ENCODE assay signal across 32 mouse cellular contexts in the genomic region with DNA sequence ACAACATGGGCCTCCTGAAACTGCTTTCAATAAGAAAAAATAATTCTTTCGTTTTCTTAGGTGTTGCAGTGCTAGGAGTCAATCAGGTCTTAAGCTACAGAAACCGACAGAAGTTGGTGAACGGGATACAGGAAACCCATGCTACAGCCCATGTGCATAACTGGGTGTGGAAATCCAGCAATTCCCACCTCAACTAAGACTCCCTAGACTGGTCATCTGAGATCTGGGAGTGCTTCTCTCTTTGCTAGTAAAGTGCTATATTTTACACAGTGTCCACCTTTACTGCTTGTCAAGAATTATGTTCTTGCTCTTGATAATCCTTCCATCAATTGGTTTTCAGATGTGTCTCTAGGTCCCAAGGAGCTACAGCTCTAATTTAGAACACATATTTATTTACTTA.
"Had no signal": no experiment of that assay in that cellular context is flagged by ENCODE, and none has a peak within 500 bp of the region (broad histone marks: within the 10 kb centered on the region; RNA-seq: fewer than 3 reads in every experiment).

No protein-coding gene starts in this region.

- H3K9me3 ChIP-seq: limb, embryonic 10.5 days; limb, embryonic 12.5 days; limb, embryonic 13.5 days; limb, embryonic 15.5 days; liver, embryonic 12.5 days; liver, embryonic 13.5 days; liver, embryonic 15.5 days; lung, embryonic 15.5 days; megakaryocyte, embryonic 14.5 days; midbrain, embryonic 10.5 days; midbrain, embryonic 12.5 days; midbrain, embryonic 13.5 days; midbrain, embryonic 15.5 days; neural tube, embryonic 12.5 days had no signal

- H3K36me3 ChIP-seq: limb, embryonic 10.5 days; limb, embryonic 12.5 days; limb, embryonic 13.5 days; limb, embryonic 15.5 days; liver, embryonic 12.5 days; liver, embryonic 13.5 days; liver, embryonic 15.5 days; lung, embryonic 15.5 days; midbrain, embryonic 10.5 days; midbrain, embryonic 12.5 days; midbrain, embryonic 13.5 days; midbrain, embryonic 15.5 days; neural tube, embryonic 12.5 days had no signal

- H3K4me3 ChIP-seq: limb, embryonic 10.5 days; limb, embryonic 12.5 days; limb, embryonic 13.5 days; limb, embryonic 15.5 days; liver, embryonic 12.5 days; liver, embryonic 13.5 days; liver, embryonic 15.5 days; lung, embryonic 15.5 days; megakaryocyte, embryonic 14.5 days; midbrain, embryonic 10.5 days; midbrain, embryonic 12.5 days; midbrain, embryonic 13.5 days; midbrain, embryonic 15.5 days; myocyte; neural tube, embryonic 12.5 days had no signal

- ATAC-seq: liver, embryonic 12.5 days; liver, postnatal 0 days; lung, postnatal 0 days; midbrain, embryonic 13.5 days; midbrain, embryonic 15.5 days; midbrain, embryonic 16.5 days had no signal

- H3K27ac ChIP-seq: limb, embryonic 10.5 days; limb, embryonic 12.5 days; limb, embryonic 13.5 days; limb, embryonic 15.5 days; liver, embryonic 12.5 days; liver, embryonic 13.5 days; liver, embryonic 14.5 days; liver, embryonic 15.5 days; lung, embryonic 15.5 days; macrophage; midbrain, embryonic 10.5 days; midbrain, embryonic 12.5 days; midbrain, embryonic 13.5 days; midbrain, embryonic 15.5 days; neural tube, embryonic 12.5 days had no signal

- H3K4me2 ChIP-seq: limb, embryonic 12.5 days; limb, embryonic 13.5 days; limb, embryonic 15.5 days; liver, embryonic 11.5 days; liver, embryonic 12.5 days; liver, embryonic 13.5 days; liver, embryonic 15.5 days; lung, embryonic 14.5 days; lung, embryonic 15.5 days; midbrain, embryonic 11.5 days; midbrain, embryonic 12.5 days; midbrain, embryonic 13.5 days; midbrain, embryonic 15.5 days; neural tube, embryonic 12.5 days had no signal

- H3K9ac ChIP-seq: limb, embryonic 12.5 days; limb, embryonic 13.5 days; limb, embryonic 15.5 days; liver, embryonic 12.5 days; liver, embryonic 13.5 days; liver, embryonic 14.5 days; liver, embryonic 15.5 days; liver, postnatal 0 days; lung, embryonic 14.5 days; lung, embryonic 15.5 days; midbrain, embryonic 12.5 days; midbrain, embryonic 13.5 days; midbrain, embryonic 15.5 days; neural tube, embryonic 12.5 days had no signal

- H3K4me1 ChIP-seq: limb, embryonic 10.5 days; limb, embryonic 15.5 days; liver, embryonic 12.5 days; liver, embryonic 13.5 days; liver, embryonic 15.5 days; lung, embryonic 15.5 days; midbrain, embryonic 10.5 days; midbrain, embryonic 15.5 days; neural tube, embryonic 12.5 days had no signal

- H3K27me3 ChIP-seq: limb, embryonic 12.5 days; limb, embryonic 13.5 days; limb, embryonic 15.5 days; liver, embryonic 12.5 days; liver, embryonic 13.5 days; liver, embryonic 15.5 days; lung, embryonic 15.5 days; megakaryocyte, embryonic 14.5 days; midbrain, embryonic 12.5 days; midbrain, embryonic 13.5 days; midbrain, embryonic 15.5 days; neural tube, embryonic 12.5 days had no signal

- DNase-seq: left cerebral cortex, postnatal 4 days; liver; liver, embryonic 13.5 days; liver, postnatal 0 days; lung, adult 18-20 months; lung, adult 2 months; lung, embryonic 14.5 days; lung, postnatal 10 days; lung, postnatal 14 days; lung, postnatal 36 days; lung, postnatal 4 days; midbrain, embryonic 14.5 days had no signal
